Mouse (Mus musculus): ENCODE data around the gene Tff1. TPM values are rescaled to one million over a fixed set of nuclear protein-coding genes. Genes with fewer than 3 reads are reported as not detected.

Tff1 gene
- polyA plus RNA-seq, 1 experiment from 2014 or later = not detected

Other genes with a start within 250 kb of the Tff1 start
- gene Umodl1, start 210.6 kb downstream of the Tff1 start, polyA plus RNA-seq (2014; fragmentation: Nextera tagmentation; extraction: Ambion mirVana) = not detected in 2 replicates
- 10.1 and 10.8 TPM in 2 replicates for gene Abcg1, start 107.6 kb downstream of the Tff1 start, polyA plus RNA-seq (2014; fragmentation: Nextera tagmentation; extraction: Ambion mirVana)
- not detected in 2 replicates for gene Tff3, start 35.6 kb downstream of the Tff1 start, polyA plus RNA-seq (2014; fragmentation: Nextera tagmentation; extraction: Ambion mirVana)
- gene Tff2, start 21.0 kb downstream of the Tff1 start, polyA plus RNA-seq (2014; fragmentation: Nextera tagmentation; extraction: Ambion mirVana) = not detected in 2 replicates
- 0.09 TPM in 1 of 2 replicates, not detected in the other for gene Tmprss3, start 33.7 kb upstream of the Tff1 start, polyA plus RNA-seq (2014; fragmentation: Nextera tagmentation; extraction: Ambion mirVana)
- 0.50 TPM in 1 of 2 replicates, not detected in the other for gene Ubash3a, start 42.6 kb upstream of the Tff1 start, polyA plus RNA-seq (2014; fragmentation: Nextera tagmentation; extraction: Ambion mirVana)
- 1.3 and 1.8 TPM in 2 replicates for gene Rsph1, start 112.1 kb upstream of the Tff1 start, polyA plus RNA-seq (2014; fragmentation: Nextera tagmentation; extraction: Ambion mirVana)
- gene Slc37a1, start 121.5 kb upstream of the Tff1 start, polyA plus RNA-seq (2014; fragmentation: Nextera tagmentation; extraction: Ambion mirVana) = 8.0 and 9.1 TPM in 2 replicates
- gene Pde9a, start 220.9 kb upstream of the Tff1 start, polyA plus RNA-seq (2014; fragmentation: Nextera tagmentation; extraction: Ambion mirVana) = 6.6 and 9.1 TPM in 2 replicates